Mouse (Mus musculus) bone marrow, adult 2 months (tissue): ENCODE data around the gene Pafah1b1.

Experiments
- CTCF ChIP-seq: fragments of 200-500 bp; IDR thresholded peaks from 2 replicates; pipeline ENCODE4 v1.5.1; 2011; ENCODE audit warnings: low read length, control low read depth; ENCODE audit not compliant: control insufficient read depth, insufficient read depth
- POLR2A ChIP-seq: fragments of 200-500 bp; IDR thresholded peaks from 2 replicates; pipeline ENCODE4 v1.6.1; 2011; ENCODE audit warnings: low read depth, mild to moderate bottlenecking, control low read depth, low read length, borderline replicate concordance; ENCODE audit not compliant: control insufficient read depth

GRCm38 (mm10) chr11:74750662-74751351 is 26.3 kb upstream of the Pafah1b1 start:
- TF ChIP-seq CTCF (no peak), POLR2A (no peak)
